9 mouse cellular contexts compared by ENCODE assay signal in the genomic region with DNA sequence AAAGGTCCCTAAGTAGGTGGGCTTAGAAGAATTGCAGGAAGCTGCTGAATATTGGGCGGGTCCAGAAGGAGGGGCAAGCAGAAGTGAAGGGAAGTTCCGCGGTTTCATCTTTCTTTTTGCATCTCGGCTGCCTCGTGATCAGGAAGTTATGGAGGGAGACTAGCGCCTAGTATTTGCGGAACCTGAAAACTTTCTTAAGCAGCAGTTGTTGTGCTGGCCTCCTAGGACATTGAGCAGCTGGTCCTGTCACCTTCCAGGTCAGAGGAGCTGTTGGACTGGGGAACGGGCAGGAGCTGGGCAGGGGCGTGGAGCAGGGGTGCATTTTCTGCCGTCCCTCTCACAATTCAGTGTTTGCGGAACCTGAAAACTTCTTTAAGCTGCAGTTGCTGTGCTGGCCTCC. TPM values are rescaled to one million over a fixed set of nuclear protein-coding genes. Genes with fewer than 3 reads are reported as not detected.
A peak's percentile ranks its signal among the peaks of the same experiment; 100 is the strongest.
DNase-seq lines count a peak whose midpoint lies in the region; ATAC-seq and TF ChIP-seq lines count a peak whose summit lies in the region.
"Not testable (repeated sequence)": the region's sequence is repeated elsewhere in the genome, so short reads cannot be mapped to it uniquely, and the experiment has no call there.
"Had no signal": no experiment of that assay in that cellular context is flagged by ENCODE, and none has a peak within 500 bp of the region (broad histone marks: within the 10 kb centered on the region; RNA-seq: fewer than 3 reads in every experiment).

TSS of gene Gm13212 (plus strand) at position 89 of the 400 bp plus-strand sequence.

- DNase-seq in B cell, adult 2 months = peak; percentile 43 to 48
- DNase-seq in adrenal gland, adult 2 months = peak; percentile 31
- DNase-seq in embryo, embryonic 9.5 days (ENCODE audit: extremely low spot score) = peak; percentile 38
- peak; percentile 34 for DNase-seq in liver, postnatal 0 days
- DNase-seq in naive thymus-derived CD4-positive, alpha-beta T cell, adult 2 months (ENCODE audit: low read depth) = peak; percentile 60

- peak; percentile 33; the same call in 1 of the 2 replicates for ATAC-seq in heart, embryonic 11.5 days (replicated peaks; ENCODE audit: insufficient number of reproducible peaks, low FRiP score, low TSS enrichment)
- peak; percentile 81 for ATAC-seq in kidney, embryonic 15.5 days (replicated peaks; ENCODE audit: low FRiP score)
- peak; percentile 73 for ATAC-seq in liver, postnatal 0 days

- WGBS in heart, embryonic 11.5 days (ENCODE audit: insufficient replicate concordance) = 12% methylated on average over 11 of the region's 11 CpGs
- WGBS in kidney, embryonic 15.5 days = 23% methylated on average over 11 of the region's 11 CpGs
- WGBS in liver, postnatal 0 days (ENCODE audit: insufficient replicate concordance) = 11% methylated on average over 11 of the region's 11 CpGs

- H3K36me3 ChIP-seq in heart, embryonic 11.5 days (ENCODE audit: control insufficient read depth, insufficient read depth, low read length); kidney, embryonic 15.5 days; liver, postnatal 0 days (replicated peaks; ENCODE audit: insufficient read depth, low read length); testis, adult 2 months (ENCODE audit: control insufficient read depth, insufficient read depth, low read length): not testable (repeated sequence)

- H3K4me1 ChIP-seq in heart, embryonic 11.5 days (ENCODE audit: control insufficient read depth, insufficient read depth, low read length); kidney, embryonic 15.5 days; liver, postnatal 0 days (ENCODE audit: insufficient read depth); testis, adult 2 months (ENCODE audit: control insufficient read depth, insufficient read depth, low read length): not testable (repeated sequence)

- not testable (repeated sequence) for H3K9me3 ChIP-seq in heart, embryonic 11.5 days (replicated peaks; ENCODE audit: control insufficient read depth, low read length); kidney, embryonic 15.5 days (replicated peaks); liver, postnatal 0 days (ENCODE audit: low read length)

- H3K4me2 ChIP-seq in heart, embryonic 11.5 days = peak within 1 kb of the TSS; percentile 50
- H3K4me2 ChIP-seq in kidney, embryonic 15.5 days = peak within 1 kb of the TSS; percentile 54
- H3K4me2 ChIP-seq in liver, postnatal 0 days (ENCODE audit: low read depth, low read length) = peak within 1 kb of the TSS; percentile 38; the same call in 1 of the 2 replicates

- not testable (repeated sequence) for TF ChIP-seq CTCF in liver, postnatal 0 days (IDR thresholded peaks at IDR 0.05; ENCODE audit: low read depth); testis, adult 2 months (IDR thresholded peaks at IDR 0.05; ENCODE audit: control insufficient read depth, insufficient read depth, insufficient replicate concordance, low read depth, low read length)

- H3K9ac ChIP-seq in heart, embryonic 11.5 days (ENCODE audit: low read depth, low read length); kidney, embryonic 15.5 days: not testable (repeated sequence)
- 0 out of 2 replicates have a peak within 1 kb of the TSS, but pooled peaks have one; percentile 21 for H3K9ac ChIP-seq in liver, postnatal 0 days (replicated peaks)

- not testable (repeated sequence) for H3K27ac ChIP-seq in heart, embryonic 11.5 days (ENCODE audit: low read depth, low read length); kidney, embryonic 15.5 days; liver, postnatal 0 days (ENCODE audit: low read depth); testis, adult 2 months (ENCODE audit: control insufficient read depth, insufficient read depth, low read depth, low read length)

- TF ChIP-seq POLR2A in testis, adult 2 months (IDR thresholded peaks at IDR 0.05; ENCODE audit: control insufficient read depth, low read depth, low read length) = not testable (repeated sequence)

- H3K4me3 ChIP-seq in heart, embryonic 11.5 days (ENCODE audit: low read depth, low read length) = peak within 1 kb of the TSS; percentile 41
- H3K4me3 ChIP-seq in kidney, embryonic 15.5 days (replicated peaks) = peak within 1 kb of the TSS; percentile 43
- peak within 1 kb of the TSS; percentile 33 for H3K4me3 ChIP-seq in liver, postnatal 0 days (ENCODE audit: low read depth, low read length)
- H3K4me3 ChIP-seq in testis, adult 2 months (ENCODE audit: control insufficient read depth, low read depth, low read length) = peak within 1 kb of the TSS; percentile 50

- not testable (repeated sequence) for TF ChIP-seq EP300 in liver, postnatal 0 days (IDR thresholded peaks at IDR 0.05; ENCODE audit: low read depth)

- H3K27me3 ChIP-seq in heart, embryonic 11.5 days (ENCODE audit: control insufficient read depth, insufficient read depth, low read length); kidney, embryonic 15.5 days; liver, postnatal 0 days (ENCODE audit: insufficient read depth, low read length); testis, adult 2 months (ENCODE audit: control insufficient read depth, insufficient read depth, low read length): not testable (repeated sequence)

RNA-seq across cellular contexts. Expression of gene Gm13212, which starts in this region (rescaled TPM):
- total RNA-seq in adrenal gland, adult 2 months (2021) = 1 to 10 TPM in 1 of 2 experiments, under 1 TPM in 1; 0.73 to 4.5 TPM
- polyA plus RNA-seq in adrenal gland, adult 2 months (2012; rRNA removed) = not detected in 2 replicates
- 3.7 and 5.2 TPM in 2 replicates for polyA plus RNA-seq in heart, embryonic 11.5 days (2014; fragmentation: Nextera tagmentation; extraction: Ambion mirVana)
- 2.3 and 3.4 TPM in 2 replicates for polyA plus RNA-seq in kidney, embryonic 15.5 days (2015; fragmentation: Nextera tagmentation; extraction: Ambion mirVana)
- 1.2 and 1.4 TPM in 2 replicates for polyA plus RNA-seq in liver, postnatal 0 days (2015; fragmentation: Nextera tagmentation; extraction: Ambion mirVana)
- polyA plus RNA-seq in testis, adult 2 months (2012; rRNA removed) = 0.15 and 0.18 TPM in 2 replicates
- total RNA-seq: midbrain, postnatal 0 days had no signal
